Mouse (Mus musculus) liver, embryonic 12.5 days (tissue): Measurements from ENCODE around the gene Mdga1. TPM values are rescaled to one million over a fixed set of nuclear protein-coding genes. Genes with fewer than 3 reads are reported as not detected.

ENCODE experiments used
- ATAC-seq: fragments of 200-750 bp; cut with Nextera tagmentation; 2 replicates; pipeline ENCODE4 v1.8.0; 2017; ENCODE audit warnings: moderate number of reproducible peaks, mild to moderate bottlenecking, moderate library complexity
- H3K27ac ChIP-seq: fragments of 300-500 bp; sonication (generic); 2 replicates; pipeline ENCODE4 v1.5.1; 2016; ENCODE audit warnings: mild to moderate bottlenecking
- H3K27me3 ChIP-seq: fragments of 300-500 bp; sonication (generic); replicated peaks from 2 replicates; pipeline ENCODE4 v1.6.1; 2016; ENCODE audit warnings: mild to moderate bottlenecking, moderate library complexity
- H3K36me3 ChIP-seq: fragments of 300-500 bp; sonication (generic); 2 replicates; pipeline ENCODE4 v1.6.1; 2016; ENCODE audit warnings: mild to moderate bottlenecking, moderate library complexity
- H3K4me1 ChIP-seq: fragments of 300-500 bp; sonication (generic); 2 replicates; pipeline ENCODE4 v1.6.1; 2016
- H3K4me2 ChIP-seq: fragments of 300-500 bp; sonication (generic); 2 replicates; pipeline ENCODE4 v1.6.1; 2016; ENCODE audit warnings: mild to moderate bottlenecking, moderate library complexity
- H3K4me3 ChIP-seq: fragments of 300-500 bp; sonication (generic); 2 replicates; pipeline ENCODE4 v1.5.1; 2016; ENCODE audit warnings: mild to moderate bottlenecking, moderate library complexity
- H3K9ac ChIP-seq: fragments of 300-500 bp; sonication (generic); 2 replicates; pipeline ENCODE4 v1.6.1; 2016; ENCODE audit warnings: mild to moderate bottlenecking, moderate library complexity
- H3K9me3 ChIP-seq: fragments of 300-500 bp; sonication (generic); replicated peaks from 2 replicates; pipeline ENCODE4 v1.6.1; 2016; ENCODE audit warnings: mild to moderate bottlenecking, moderate library complexity
- WGBS: fragments of 180-500 bp; shearing (Covaris S2); methylation state at CpG from one replicate; pipeline ENCODE4 v1.1.7; 2016; ENCODE audit not compliant: insufficient replicate concordance; 5-methylcytosine and 5-hydroxymethylcytosine counted together
- polyA plus RNA-seq: library from polyadenylated mRNA; unstranded; fragments of >200 nt; fragmentation: Nextera tagmentation; extraction: Ambion mirVana; gene quantifications from 2 replicates; pipeline ENCODE4 v1.2.1, GENCODE M21; 2016

Gene Mdga1
- polyA plus RNA-seq, 1 experiment from 2014 or later: 1.7 TPM

- no peak for ATAC-seq
- Histone ChIP-seq H3K4me1 (peaks cover 17% of the 10 kb centered on the region), H3K27ac (no peak overlapping the region), H3K9me3 (no peaks in the 10 kb centered on the region), H3K9ac (no peak overlapping the region), H3K4me2 (no peak overlapping the region), H3K27me3 (peaks cover 24% of the 10 kb centered on the region; the same call in 1 of the 2 replicates), H3K4me3 (no peak overlapping the region), H3K36me3 (no peaks in the 10 kb centered on the region)
- WGBS: 63% methylated on average over 11 of the region's 11 CpGs
These were observed 138.2 kb downstream of the Mdga1 start for GRCm38 (mm10) chr17:29831696-29832095.

- WGBS: 73% methylated on average over 7 of the region's 7 CpGs
- H3K4me2 ChIP-seq: no peak overlapping the region
- no peak overlapping the region for H3K27ac ChIP-seq
- no peaks in the 10 kb centered on the region for H3K9me3 ChIP-seq
- H3K27me3 ChIP-seq: peaks cover 43% of the 10 kb centered on the region
- no peak overlapping the region for H3K9ac ChIP-seq
- ATAC-seq: no peak
- no peak overlapping the region for H3K4me3 ChIP-seq
- H3K36me3 ChIP-seq: no peaks in the 10 kb centered on the region
- peaks cover 23% of the 10 kb centered on the region for H3K4me1 ChIP-seq
These were observed 140.8 kb downstream of the Mdga1 start for GRCm38 (mm10) chr17:29829136-29829535.

- WGBS: 56% methylated on average over 5 of the region's 5 CpGs
- ATAC-seq: peak; percentile 67; the same call in 1 of the 2 replicates
- Histone ChIP-seq H3K36me3 (no peaks in the 10 kb centered on the region), H3K27ac (no peak overlapping the region), H3K4me3 (no peak overlapping the region), H3K27me3 (peaks cover 57% of the 10 kb centered on the region), H3K4me1 (peaks cover 32% of the 10 kb centered on the region), H3K4me2 (peak overlapping the region; percentile 35), H3K9me3 (no peaks in the 10 kb centered on the region), H3K9ac (no peak overlapping the region)
These were observed 142.3 kb downstream of the Mdga1 start for GRCm38 (mm10) chr17:29827602-29828001.

- no peak overlapping the region for H3K27ac ChIP-seq
- no peak overlapping the region for H3K4me2 ChIP-seq
- no peaks in the 10 kb centered on the region for H3K9me3 ChIP-seq
- H3K4me1 ChIP-seq: peaks cover 32% of the 10 kb centered on the region
- 67% methylated on average over 4 of the region's 4 CpGs for WGBS
- no peak overlapping the region for H3K4me3 ChIP-seq
- no peak for ATAC-seq
- no peaks in the 10 kb centered on the region for H3K36me3 ChIP-seq
- no peak overlapping the region for H3K9ac ChIP-seq
- H3K27me3 ChIP-seq: peaks cover 71% of the 10 kb centered on the region
These were observed 145.3 kb downstream of the Mdga1 start for GRCm38 (mm10) chr17:29824512-29825120.

GRCm38 (mm10) chr17:29824208-29824509, 145.7 kb downstream of the Mdga1 start:
- Histone ChIP-seq H3K9me3 (no peaks in the 10 kb centered on the region), H3K9ac (no peak overlapping the region), H3K4me2 (no peak overlapping the region), H3K27me3 (peaks cover 72% of the 10 kb centered on the region), H3K36me3 (no peaks in the 10 kb centered on the region), H3K4me1 (peaks cover 32% of the 10 kb centered on the region), H3K27ac (no peak overlapping the region), H3K4me3 (no peak overlapping the region)
- WGBS: 38% methylated on average over 5 of the region's 5 CpGs
- ATAC-seq: no peak

GRCm38 (mm10) chr17:29823439-29824207, 146.3 kb downstream of the Mdga1 start:
- Histone ChIP-seq H3K9me3 (no peaks in the 10 kb centered on the region), H3K36me3 (no peaks in the 10 kb centered on the region), H3K4me3 (no peak overlapping the region), H3K9ac (no peak overlapping the region), H3K4me1 (peaks cover 34% of the 10 kb centered on the region), H3K27me3 (peaks cover 72% of the 10 kb centered on the region), H3K4me2 (no peak overlapping the region), H3K27ac (no peak overlapping the region)
- 46% methylated on average over 14 of the region's 14 CpGs for WGBS
- ATAC-seq: no peak

GRCm38 (mm10) chr17:29819608-29820007, 150.3 kb downstream of the Mdga1 start:
- Histone ChIP-seq H3K27ac (no peak overlapping the region), H3K9ac (no peak overlapping the region), H3K27me3 (peaks cover 70% of the 10 kb centered on the region), H3K9me3 (no peaks in the 10 kb centered on the region), H3K4me3 (no peak overlapping the region), H3K36me3 (no peaks in the 10 kb centered on the region), H3K4me1 (peaks cover 27% of the 10 kb centered on the region), H3K4me2 (no peak overlapping the region)
- ATAC-seq: no peak
- 70% methylated on average over 3 of the region's 3 CpGs for WGBS

- Histone ChIP-seq H3K27me3 (peaks cover 68% of the 10 kb centered on the region), H3K9me3 (no peaks in the 10 kb centered on the region), H3K4me1 (peaks cover 23% of the 10 kb centered on the region), H3K9ac (no peak overlapping the region), H3K4me2 (no peak overlapping the region), H3K27ac (no peak overlapping the region), H3K36me3 (no peaks in the 10 kb centered on the region), H3K4me3 (no peak overlapping the region)
- no peak for ATAC-seq
- 72% methylated on average over 7 of the region's 7 CpGs for WGBS
These were observed 150.9 kb downstream of the Mdga1 start for GRCm38 (mm10) chr17:29818989-29819388.

- peaks cover 67% of the 10 kb centered on the region for H3K27me3 ChIP-seq
- H3K9me3 ChIP-seq: no peaks in the 10 kb centered on the region
- peaks cover 24% of the 10 kb centered on the region for H3K4me1 ChIP-seq
- no peaks in the 10 kb centered on the region for H3K36me3 ChIP-seq
- WGBS: 56% methylated on average over 11 of the region's 11 CpGs
- H3K4me3 ChIP-seq: no peak overlapping the region
- H3K4me2 ChIP-seq: no peak overlapping the region
- no peak overlapping the region for H3K9ac ChIP-seq
- ATAC-seq: no peak
- no peak overlapping the region for H3K27ac ChIP-seq
These were observed 151.5 kb downstream of the Mdga1 start for GRCm38 (mm10) chr17:29818264-29818945.

- no peak for ATAC-seq
These were observed 155.1 kb downstream of the Mdga1 start for GRCm38 (mm10) chr17:29814758-29815157.

GRCm38 (mm10) chr17:29813328-29813727, 156.6 kb downstream of the Mdga1 start:
- peak overlapping the region; percentile 44 for H3K4me2 ChIP-seq
- peaks cover 33% of the 10 kb centered on the region; the same call in 1 of the 2 replicates for H3K27me3 ChIP-seq
- no peak overlapping the region for H3K9ac ChIP-seq
- no peak for ATAC-seq
- no peaks in the 10 kb centered on the region for H3K9me3 ChIP-seq
- WGBS: 21% methylated on average over 4 of the region's 4 CpGs
- no peak overlapping the region for H3K4me3 ChIP-seq
- peaks cover 23% of the 10 kb centered on the region for H3K4me1 ChIP-seq
- no peak overlapping the region for H3K27ac ChIP-seq
- H3K36me3 ChIP-seq: no peaks in the 10 kb centered on the region

More at GRCm38 (mm10) chr17:29814758-29815157, 155.1 kb downstream of the Mdga1 start:
- no peaks in the 10 kb centered on the region for H3K36me3 ChIP-seq
- peaks cover 28% of the 10 kb centered on the region for H3K4me1 ChIP-seq
- no peak overlapping the region for H3K4me3 ChIP-seq
- no peak overlapping the region for H3K4me2 ChIP-seq
- H3K27me3 ChIP-seq: peaks cover 39% of the 10 kb centered on the region
- WGBS: 65% methylated on average over 6 of the region's 6 CpGs
- H3K9me3 ChIP-seq: no peaks in the 10 kb centered on the region
- no peak overlapping the region for H3K9ac ChIP-seq
- H3K27ac ChIP-seq: no peak overlapping the region

GRCm38 (mm10) chr17:29803545-29803944, 166.3 kb downstream of the Mdga1 start:
- no peaks in the 10 kb centered on the region for H3K9me3 ChIP-seq
- no peak overlapping the region for H3K4me3 ChIP-seq
- H3K4me2 ChIP-seq: no peak overlapping the region
- WGBS: 63% methylated on average over 3 of the region's 3 CpGs
- ATAC-seq: no peak
- H3K27ac ChIP-seq: no peak overlapping the region
- H3K9ac ChIP-seq: no peak overlapping the region
- no peaks in the 10 kb centered on the region for H3K4me1 ChIP-seq
- H3K36me3 ChIP-seq: no peaks in the 10 kb centered on the region
- H3K27me3 ChIP-seq: peaks cover 39% of the 10 kb centered on the region
